Mouse (Mus musculus): ENCODE results near the gene Ccser2.

Gene Ccser2

DNA sequence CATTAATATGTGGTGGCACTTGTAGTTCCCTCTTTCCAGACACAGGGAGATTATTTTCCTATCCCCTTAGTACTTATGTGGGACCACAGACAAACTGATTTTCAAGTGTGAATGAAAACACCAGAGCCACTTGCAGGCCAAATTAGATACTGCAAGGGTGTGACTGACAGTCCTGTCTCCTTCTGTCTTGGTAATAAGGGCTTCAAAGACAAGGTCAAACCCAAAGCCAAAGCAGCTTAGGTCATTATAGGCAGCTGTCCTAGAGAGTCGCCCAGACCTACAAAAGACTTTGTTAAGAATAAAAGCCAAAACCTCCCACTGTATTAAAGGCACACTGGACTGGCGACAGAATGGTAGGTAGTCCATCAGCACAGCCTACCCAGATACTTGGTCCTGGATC is 30.6 kb downstream of the Ccser2 start:
- no peak for DNase-seq (ENCODE audit: low read depth)

DNA sequence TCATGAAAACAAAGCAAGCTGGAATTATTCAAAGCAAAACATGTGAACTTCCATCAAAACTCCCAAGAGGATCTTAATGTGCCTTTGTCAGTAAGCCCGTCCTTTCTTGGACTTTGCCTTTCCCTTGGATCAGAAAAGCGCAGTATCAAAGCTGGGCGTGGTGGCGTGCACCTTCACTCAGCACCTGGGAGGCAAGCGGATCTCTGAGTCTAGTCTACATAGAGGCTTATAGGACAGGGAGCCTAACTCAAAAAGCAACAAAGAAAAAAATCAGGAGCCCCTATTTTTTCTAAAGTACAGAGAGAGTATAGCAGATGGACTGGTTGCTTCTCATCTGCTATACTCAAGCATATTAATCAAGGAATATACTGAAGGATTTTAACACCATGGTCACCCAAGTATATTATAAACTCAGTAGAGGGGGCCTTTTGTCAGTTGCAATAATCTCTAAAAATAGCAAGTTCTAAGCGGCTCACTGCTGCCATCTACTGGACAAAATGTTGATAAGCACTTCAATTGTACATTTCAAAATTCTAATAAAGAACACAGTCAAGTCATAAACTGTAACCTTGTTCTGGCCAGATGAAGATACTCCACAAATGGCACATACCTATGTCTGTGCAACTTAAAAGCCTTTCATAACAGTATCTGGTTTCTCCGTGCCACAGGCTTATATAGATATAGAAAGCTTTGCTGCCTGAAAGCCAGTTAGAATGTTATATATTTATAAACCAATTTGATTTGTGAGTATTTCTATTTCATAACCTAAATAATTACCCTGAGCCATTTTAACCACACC is 31.3 kb downstream of the Ccser2 start:
- peak; percentile 80 for DNase-seq (ENCODE audit: low read depth)

DNA sequence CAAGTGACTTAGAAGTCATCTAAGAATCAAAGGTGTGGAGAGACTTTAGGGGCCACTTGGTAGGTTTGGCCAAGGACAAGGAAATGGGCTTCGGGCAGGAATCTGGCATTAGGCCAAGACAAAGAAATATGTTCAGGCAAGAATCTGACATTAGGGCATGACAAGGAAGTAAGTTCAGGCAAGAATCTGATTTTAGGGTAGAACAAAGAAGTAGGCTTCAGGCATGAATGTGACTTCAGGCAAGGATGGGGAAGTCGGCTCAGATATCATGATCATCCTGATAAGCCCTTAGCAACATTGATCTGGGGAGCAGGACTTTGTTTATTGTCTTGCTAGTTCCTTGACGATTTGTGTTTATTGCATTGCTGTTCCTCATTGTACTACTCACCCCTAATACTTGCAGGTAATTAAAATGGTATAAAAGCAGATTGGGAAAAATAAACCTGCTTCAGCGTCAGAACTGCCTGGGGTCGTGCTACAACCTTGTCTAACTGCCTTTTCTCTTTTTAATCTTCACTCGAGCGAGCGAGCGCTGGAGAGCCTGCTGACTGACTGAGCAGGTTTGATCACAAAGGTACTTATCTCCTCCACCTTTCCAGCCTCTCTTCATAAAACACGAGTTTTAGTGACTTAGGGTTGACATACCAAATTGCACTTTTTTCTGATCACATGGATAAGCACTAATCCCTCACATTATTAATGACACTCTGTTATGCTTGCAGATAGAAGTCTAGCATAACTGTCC is 35.8 kb downstream of the Ccser2 start:
- peak; percentile 23 for DNase-seq (ENCODE audit: low read depth)

DNA sequence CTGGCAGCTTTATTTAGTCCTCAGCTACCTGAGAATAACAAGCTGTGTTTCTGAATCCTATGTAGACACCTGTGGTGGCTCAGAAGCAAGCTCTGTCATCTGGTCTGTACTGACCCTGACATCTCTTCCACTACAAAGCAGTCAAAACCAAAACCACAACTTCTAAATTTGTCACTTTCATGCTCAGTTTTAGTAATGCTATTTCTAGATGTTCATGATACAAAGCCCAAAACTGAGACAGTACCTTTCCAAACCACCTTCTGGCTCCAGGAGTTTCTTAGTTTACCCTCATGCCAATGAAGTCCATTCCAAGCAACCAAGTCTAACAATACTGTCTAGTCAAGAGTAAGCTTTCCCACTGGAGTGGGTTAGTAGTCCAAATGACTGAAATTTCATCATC is 36.5 kb downstream of the Ccser2 start:
- DNase-seq (ENCODE audit: low read depth), result peak; percentile 28

DNA sequence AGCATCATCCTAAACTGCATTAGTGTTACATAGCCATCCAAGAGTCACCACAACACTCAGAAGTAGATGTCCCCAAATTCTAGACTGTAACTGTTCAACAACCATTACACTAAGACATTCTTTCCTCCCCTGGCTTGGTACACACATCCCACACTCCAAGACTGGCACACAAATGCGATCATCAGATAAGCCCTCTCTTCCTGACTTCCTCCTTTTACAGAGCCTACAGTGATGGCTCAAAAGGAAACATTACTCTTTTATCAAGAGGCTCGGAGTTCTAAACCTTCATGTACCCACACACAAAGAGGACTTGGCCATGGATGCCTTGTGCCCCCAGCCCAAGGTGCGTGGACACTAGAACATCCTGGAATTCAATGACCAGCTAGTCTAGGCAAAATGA is 45.2 kb downstream of the Ccser2 start:
- no peak for DNase-seq (ENCODE audit: low read depth)

DNA sequence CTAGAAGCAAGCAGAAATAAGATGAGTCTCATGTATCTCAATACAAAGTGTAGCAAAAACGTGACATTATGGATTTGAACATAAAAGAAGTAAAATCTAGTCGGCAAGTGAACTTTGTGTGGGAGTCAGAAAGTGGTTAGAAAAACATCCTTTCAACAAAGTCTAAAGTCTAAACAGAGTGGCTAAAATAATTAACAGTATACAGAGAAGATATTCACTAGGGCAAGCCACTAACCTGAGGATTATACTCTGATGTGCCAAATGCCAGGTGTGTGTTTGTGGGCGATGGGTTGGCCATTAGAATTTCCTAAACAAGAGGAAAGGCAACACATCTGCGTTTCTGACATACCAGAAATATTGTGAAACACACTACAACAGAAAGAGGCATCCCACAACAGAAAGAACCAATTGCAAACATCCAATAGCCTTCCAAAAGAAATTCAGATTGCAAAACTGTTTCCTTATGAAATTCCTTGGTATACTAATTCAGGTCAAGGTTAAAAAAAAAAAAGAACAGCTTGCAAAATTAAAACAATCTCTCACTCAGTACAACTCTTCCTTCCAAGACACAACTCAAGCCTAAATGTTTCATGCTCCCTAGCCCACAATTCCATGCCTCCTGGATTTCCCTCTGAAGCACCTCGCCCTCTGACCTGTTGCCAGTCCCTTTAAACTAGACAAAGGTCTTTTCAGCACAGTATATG is 47.1 kb downstream of the Ccser2 start:
- DNase-seq (ENCODE audit: low read depth), result no peak

DNA sequence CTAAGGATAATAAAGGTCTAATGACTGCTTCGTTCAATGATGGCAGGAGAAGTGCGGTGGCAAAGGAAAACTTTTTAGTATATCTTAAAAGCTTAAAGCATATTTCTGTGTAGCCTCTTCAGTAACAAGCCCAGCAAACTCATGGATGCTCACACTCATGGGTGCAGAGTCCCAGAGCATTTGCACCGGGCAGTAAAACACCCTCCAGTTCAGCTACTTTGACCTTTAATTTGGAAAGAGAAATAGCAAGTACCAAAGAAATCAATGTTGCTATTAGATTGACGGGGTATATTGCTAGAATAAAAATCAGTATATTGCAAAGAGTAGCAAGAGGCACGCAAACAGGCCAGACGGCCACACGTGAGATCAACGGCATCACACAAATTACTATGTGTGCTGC is 48.7 kb downstream of the Ccser2 start:
- DNase-seq (ENCODE audit: low read depth), result no peak

DNA sequence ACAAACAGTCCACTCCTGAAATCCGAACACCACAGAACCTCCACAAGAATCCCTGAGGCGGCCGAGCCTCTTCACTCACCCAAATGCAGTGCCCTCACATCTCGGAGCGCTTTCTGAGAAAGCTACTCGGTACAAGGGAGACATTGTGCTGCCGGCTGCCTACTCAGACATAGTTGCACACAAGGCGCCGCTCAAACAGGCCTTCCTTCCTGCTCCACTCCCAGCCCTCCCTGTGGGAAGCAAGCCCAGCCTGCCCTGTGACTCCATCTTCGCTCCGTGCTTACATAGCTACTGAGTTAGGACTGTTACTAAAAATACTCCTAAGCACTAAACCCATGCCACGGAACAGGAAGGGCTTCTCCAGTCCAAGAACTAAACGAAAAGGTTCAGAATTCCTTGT is 49.4 kb downstream of the Ccser2 start:
- DNase-seq (ENCODE audit: low read depth), result no peak

DNA sequence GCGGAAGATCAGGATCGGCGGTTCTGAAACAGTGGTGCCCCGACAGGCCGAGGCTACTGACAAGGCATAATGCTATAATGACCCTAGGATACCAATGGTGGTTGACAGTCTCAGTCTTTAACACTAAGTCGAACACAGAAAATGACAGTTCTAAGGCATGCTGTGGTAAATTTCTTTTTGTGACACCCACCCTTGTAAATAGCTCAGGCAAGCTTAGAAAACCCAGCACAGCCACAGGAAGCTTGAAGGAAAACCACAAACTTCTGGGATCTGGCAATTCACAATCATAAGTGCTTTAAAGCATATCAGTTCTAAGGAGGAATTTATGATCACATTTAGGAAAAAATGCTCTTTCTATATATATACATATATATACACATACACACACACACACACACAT is 53.4 kb downstream of the Ccser2 start:
- DNase-seq (ENCODE audit: low read depth), result no peak

DNA sequence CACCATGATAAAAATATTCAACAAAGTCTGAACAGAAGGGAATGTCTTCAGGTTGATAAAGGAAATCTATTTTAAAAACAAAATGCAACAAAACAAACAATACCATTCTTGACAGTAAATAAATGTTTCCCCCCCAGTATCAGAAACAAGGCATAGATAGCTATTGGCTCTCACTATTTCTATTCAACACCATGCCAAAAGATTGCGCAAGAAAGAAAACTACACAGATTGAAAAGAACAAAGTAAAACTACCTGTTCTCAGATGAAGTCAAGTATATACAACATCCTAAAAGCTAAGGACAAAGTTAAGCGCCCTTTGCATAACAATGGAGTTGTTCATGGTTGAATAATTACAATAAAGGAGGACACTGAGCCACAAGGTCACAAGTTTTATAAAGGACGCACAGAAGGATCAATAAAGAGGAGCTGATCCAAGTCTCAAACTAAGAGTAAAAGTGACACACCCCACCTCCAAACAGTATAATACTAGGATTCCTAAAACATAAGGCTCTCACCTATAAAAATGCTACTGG is 54.0 kb downstream of the Ccser2 start:
- DNase-seq (ENCODE audit: low read depth), result no peak

DNA sequence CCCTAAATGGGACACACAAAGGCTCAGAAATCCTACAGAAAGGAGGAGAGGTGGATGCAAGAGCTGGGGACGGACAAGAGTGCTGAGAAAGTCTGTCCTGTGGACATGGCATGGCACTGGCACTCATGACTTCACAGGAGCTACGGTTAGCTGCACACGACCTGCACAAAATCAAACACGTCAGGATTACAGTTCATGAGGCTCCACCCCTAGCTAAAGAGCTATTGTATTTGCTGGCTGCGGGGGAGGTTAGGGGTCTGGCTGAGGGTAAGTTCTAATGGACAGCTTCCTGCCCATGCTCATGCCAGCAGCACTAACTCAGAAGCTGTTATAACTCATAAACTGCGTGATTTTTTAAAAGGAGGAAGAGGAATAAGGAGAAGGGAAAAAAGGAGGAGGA is 56.8 kb downstream of the Ccser2 start:
- no peak for DNase-seq (ENCODE audit: low read depth)

DNA sequence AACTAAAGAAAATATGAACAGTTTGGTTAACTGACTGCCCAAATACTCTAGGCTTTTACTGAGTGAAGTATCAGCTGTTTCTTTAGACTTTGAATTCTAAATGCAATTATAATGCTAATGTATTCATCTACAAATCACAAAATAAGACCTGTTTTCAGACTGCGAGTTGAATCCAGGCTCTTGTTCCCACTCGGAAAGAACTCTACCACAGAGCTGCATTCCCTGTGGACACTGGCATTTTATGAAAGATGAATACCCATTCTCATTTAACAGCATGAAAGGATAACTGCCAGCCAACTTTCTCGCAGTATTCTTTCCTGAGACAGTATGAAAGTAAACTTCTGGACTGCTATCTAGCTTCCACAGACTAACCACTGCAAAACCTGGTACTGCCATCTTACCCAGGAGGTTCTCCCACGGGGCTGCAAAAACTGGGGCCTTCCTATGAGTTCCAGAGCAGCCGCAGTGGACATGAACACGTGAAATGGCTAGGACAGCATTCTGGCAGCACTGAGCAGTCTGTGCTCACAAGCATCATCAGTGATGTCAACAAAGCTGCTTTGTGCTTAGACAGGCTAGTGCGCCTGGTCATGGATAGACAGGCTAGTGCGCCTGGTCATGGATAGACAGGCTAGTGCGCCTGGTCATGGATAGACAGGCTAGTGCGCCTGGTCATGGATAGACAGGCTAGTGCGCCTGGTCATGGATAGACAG is 62.6 kb downstream of the Ccser2 start:
- no peak for DNase-seq (ENCODE audit: low read depth)

DNA sequence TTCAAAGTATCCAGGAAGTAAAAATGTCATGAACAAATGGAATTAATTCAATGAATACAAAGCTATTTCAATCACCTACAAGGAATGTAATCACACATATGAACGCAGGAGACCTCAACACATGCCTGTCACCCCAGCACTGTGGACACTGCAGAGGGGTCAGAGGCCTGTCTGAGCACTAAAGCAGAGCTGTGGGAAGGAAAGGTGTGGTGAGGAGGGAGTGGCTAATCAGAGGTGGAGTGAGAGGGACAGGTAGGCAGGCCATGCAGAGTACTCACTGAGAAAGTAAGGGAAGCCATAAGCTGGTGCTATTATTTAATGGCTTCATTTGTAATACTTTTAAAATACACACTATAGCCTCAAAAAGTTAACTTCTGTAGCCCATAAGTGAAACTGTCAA is 64.4 kb downstream of the Ccser2 start:
- DNase-seq (ENCODE audit: low read depth), result no peak

DNA sequence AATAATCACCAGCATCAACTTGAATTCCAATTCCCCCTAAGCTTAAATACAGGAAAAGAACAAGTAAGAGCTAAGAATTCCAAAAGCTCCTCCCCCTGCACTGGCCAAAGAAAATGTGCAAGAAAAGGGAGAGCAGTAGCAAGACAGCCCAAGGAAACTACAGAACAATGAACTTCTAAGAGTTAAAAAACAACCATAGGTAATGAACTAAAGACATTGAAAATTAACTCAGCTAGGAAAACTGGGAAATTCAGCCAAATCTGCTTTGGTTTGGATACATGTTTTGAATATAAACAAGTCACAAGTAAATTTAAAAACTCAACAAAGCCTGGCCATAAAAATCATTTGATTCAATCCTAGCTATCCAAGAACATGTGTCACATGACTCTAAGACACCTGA is 67.7 kb downstream of the Ccser2 start:
- DNase-seq (ENCODE audit: low read depth), result no peak

DNA sequence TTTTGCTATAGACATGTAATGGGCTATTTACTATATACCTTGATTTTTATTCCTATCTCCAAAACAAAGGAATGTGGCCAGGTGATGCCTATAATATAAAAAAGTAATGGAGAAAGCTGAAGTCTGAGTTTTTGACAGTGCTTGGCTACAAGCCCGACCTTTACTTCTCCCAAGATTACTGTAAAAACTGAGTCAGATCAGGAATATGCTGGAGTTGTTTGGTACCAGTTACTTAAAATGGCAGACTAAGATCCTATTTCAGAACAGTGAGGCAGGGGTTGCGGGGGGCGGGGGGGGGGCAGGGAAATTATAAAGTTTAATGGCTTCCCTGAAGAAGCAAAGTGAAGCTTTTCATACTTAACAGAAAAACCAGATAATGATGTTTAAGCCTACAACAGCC is 73.9 kb downstream of the Ccser2 start:
- no peak for DNase-seq (ENCODE audit: low read depth)

DNA sequence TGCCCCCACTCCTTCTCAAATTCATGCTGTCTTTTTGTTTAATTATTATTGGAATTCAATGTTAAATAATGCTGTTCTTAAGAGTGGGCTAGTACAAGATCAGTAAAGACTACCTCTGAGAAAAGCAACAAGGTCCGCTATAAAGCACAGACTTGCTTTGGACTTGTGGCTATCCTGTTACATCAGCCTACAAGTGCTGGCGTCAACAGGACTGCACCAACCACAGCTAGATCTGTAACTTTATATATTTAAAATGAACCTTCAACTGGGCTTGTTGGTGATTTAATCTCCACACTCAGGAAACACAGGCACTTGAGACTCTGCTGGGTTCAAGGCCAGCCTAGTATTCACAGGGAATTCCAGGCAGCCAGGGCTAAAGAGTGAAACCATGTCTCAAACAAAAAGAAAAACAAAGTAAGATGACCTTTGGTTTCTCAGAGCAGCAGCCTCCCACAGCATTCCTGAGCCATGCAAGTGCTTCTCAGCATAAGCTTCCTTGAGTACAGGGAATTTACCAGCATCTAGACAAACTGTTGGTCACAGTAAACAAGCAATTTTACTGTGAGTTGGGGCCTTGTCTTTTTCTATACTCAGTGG is 75.7 kb downstream of the Ccser2 start:
- no peak for DNase-seq (ENCODE audit: low read depth)

DNA sequence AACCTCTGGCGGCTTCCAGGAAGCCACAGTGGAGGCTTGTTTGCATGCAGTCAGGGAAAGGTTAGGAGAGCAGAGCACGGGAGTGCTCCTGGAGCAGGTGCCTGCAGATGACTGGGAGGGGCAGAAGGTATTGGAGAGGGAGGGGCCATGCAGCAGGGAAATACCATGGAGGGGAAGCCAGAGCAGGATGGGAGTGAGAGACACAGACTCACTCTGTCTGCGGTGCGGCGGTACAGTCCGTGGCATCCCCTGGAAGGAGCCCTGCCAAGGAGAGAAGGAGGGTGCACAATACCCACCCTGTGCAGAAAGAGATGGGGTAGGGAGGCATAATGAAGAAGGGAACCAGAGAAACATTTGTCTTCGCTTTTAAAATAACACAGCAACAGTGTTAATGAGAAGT is 78.4 kb downstream of the Ccser2 start:
- DNase-seq (ENCODE audit: low read depth), result no peak

DNA sequence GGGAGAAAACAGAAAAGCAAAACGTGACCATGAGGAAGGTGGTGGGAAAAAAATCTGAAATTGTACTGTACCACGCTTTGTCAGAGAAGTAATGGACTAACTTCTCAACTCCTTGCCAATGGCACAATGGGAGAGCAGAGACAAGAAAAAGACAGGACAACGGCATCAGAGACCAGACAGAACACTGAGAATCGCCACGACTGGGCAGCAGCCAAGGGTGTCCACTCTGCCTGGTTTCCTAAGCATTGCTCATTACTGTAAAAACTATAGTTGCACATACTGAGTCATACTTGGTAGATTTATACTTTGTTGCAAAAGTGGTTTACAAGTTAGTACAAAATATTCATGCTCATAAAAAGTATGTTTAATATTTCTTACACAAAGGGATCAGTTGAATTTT is 82.9 kb downstream of the Ccser2 start:
- no peak for DNase-seq (ENCODE audit: low read depth)

DNA sequence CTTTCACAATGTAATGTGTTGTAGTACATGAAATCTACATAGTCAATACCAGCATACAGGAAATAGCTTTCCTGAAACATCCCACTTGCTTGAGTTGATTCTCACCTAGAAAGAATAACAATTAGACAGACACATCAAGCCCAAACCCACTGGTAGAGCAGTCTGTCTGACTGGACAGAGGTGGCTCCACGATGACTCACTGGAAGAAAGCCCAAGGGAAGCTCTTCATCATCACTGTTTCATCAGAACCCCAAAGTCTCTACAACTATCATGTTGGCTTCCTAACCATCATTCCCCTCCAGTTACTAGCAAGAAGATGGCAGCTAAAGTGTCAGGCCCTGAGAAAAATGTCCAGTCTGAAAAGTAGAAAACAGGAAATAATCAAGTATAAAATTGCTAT is 83.5 kb downstream of the Ccser2 start:
- DNase-seq (ENCODE audit: low read depth), result no peak

DNA sequence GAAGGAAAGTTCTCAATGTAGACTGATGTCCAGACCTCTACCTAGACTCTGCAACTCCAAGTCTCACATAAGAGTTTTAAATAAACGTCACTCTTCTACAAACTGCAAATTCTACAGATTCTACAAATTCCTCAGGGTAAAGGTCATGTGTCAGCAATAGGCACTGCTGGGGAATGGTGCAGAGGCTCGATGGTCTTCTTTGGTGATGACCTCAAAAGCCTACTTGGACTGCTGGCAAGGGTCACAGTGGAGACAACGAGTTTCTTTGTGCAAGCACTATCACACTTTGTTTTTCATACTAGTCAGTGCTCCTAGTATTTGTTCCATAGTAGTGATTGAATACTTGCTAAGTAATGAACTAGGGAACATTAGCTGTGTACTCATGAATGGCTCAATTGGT is 85.0 kb downstream of the Ccser2 start:
- no peak for DNase-seq (ENCODE audit: low read depth)

DNA sequence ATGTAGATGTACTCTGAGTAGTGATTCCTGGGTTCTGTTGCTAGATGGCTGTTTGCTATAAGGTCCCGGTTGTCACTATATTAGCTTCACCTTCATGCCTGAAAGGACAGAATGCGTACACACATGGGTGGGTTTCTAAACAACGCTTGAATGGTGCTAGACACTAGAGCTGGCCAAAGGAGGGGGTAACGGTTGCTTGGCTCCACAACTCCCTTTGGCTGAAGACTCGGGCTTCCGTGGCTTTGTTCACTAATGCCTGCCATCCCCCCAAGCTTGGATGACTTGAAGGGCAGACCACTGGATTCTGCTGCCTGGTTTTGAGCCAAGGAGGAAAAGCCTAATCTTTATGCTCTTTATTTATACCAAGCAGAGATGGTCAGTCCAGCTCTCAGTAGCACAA is 98.3 kb downstream of the Ccser2 start:
- DNase-seq (ENCODE audit: low read depth), result no peak

All from naive thymus-derived CD4-positive, alpha-beta T cell, adult 2 months (primary cell).